Mouse (Mus musculus) left cerebral cortex, adult 18-20 months (tissue): ENCODE data around the gene Mllt6. TPM values are rescaled to one million over a fixed set of nuclear protein-coding genes. Genes with fewer than 3 reads are reported as not detected.
A peak's percentile ranks its signal among the peaks of the same experiment; 100 is the strongest.

Source experiments
- DNase-seq, 2 experiments: peaks; one replicate each; pipeline ENCODE4 v3.0.0; 2021 to 2022; ENCODE audit warnings: low spot score in 2 of 2, mixed read lengths in 1 of 2
- total RNA-seq, 2 experiments: library from RNA; stranded (reverse); gene quantifications; 2 replicates each; pipeline ENCODE4 v1.2.3; 2021

Gene Mllt6
- total RNA-seq, 2 experiments from 2014 or later = 135 to 149 TPM

GRCm38 (mm10) chr11:97665431-97665830 lies 2.2 kb downstream of the Mllt6 start:
- no peak for DNase-seq

GRCm38 (mm10) chr11:97666221-97666620 lies 3.0 kb downstream of the Mllt6 start:
- DNase-seq = no peak

- no peak for DNase-seq
These were observed 3.6 kb downstream of the Mllt6 start for GRCm38 (mm10) chr11:97666794-97667193.

- no peak for DNase-seq
These were observed 4.9 kb downstream of the Mllt6 start for GRCm38 (mm10) chr11:97668160-97668559.

- peak in 1 of 2 experiments; percentile 61 for DNase-seq
These were observed 6.1 kb downstream of the Mllt6 start for GRCm38 (mm10) chr11:97669268-97669667.

GRCm38 (mm10) chr11:97669829-97670228 lies 6.6 kb downstream of the Mllt6 start:
- no peak for DNase-seq

GRCm38 (mm10) chr11:97670234-97671176 lies 7.3 kb downstream of the Mllt6 start:
- DNase-seq = no peak

- no peak for DNase-seq
These were observed 7.9 kb downstream of the Mllt6 start for GRCm38 (mm10) chr11:97671177-97671527.

- no peak for DNase-seq
These were observed 9.9 kb downstream of the Mllt6 start for GRCm38 (mm10) chr11:97673148-97673547.

- DNase-seq = no peak
These were observed 13.0 kb downstream of the Mllt6 start for GRCm38 (mm10) chr11:97676050-97676754.

- no peak for DNase-seq
These were observed 14.2 kb downstream of the Mllt6 start for GRCm38 (mm10) chr11:97677381-97677780.

GRCm38 (mm10) chr11:97677842-97678241 lies 14.6 kb downstream of the Mllt6 start:
- DNase-seq = no peak

- no peak for DNase-seq
These were observed 15.1 kb downstream of the Mllt6 start for GRCm38 (mm10) chr11:97678301-97678700.

- DNase-seq = no peak
These were observed 17.2 kb downstream of the Mllt6 start for GRCm38 (mm10) chr11:97680430-97680829.

GRCm38 (mm10) chr11:97682504-97683055 lies 19.4 kb downstream of the Mllt6 start:
- DNase-seq = no peak

- no peak for DNase-seq
These were observed 21.0 kb downstream of the Mllt6 start for GRCm38 (mm10) chr11:97684063-97684680.

- no peak for DNase-seq
These were observed 21.6 kb downstream of the Mllt6 start for GRCm38 (mm10) chr11:97684766-97685165.

- DNase-seq = peak; percentile 84 to 91
These were observed 22.6 kb downstream of the Mllt6 start, which contains the start of gene Cisd3 for GRCm38 (mm10) chr11:97685613-97686321. Gene Cisd3 (plus strand): TSS chr11:97685826.

- DNase-seq = no peak
These were observed 23.2 kb downstream of the Mllt6 start for GRCm38 (mm10) chr11:97686322-97686908.

- no peak for DNase-seq
These were observed 23.8 kb downstream of the Mllt6 start for GRCm38 (mm10) chr11:97687061-97687460.
